Mouse (Mus musculus) neural tube, embryonic 12.5 days (tissue): ENCODE data around the gene Gzmc. TPM values are rescaled to one million over a fixed set of nuclear protein-coding genes. Genes with fewer than 3 reads are reported as not detected.
"Not testable (repeated sequence)": the region's sequence is repeated elsewhere in the genome, so short reads cannot be mapped to it uniquely, and the experiment has no call there.

ENCODE experiments used
- ATAC-seq: fragments of 200-750 bp; cut with Nextera tagmentation; 2 replicates; pipeline ENCODE4 v1.8.0; 2017; ENCODE audit warnings: low read depth, mild to moderate bottlenecking, moderate TSS enrichment, moderate library complexity; ENCODE audit not compliant: low FRiP score
- H3K27ac ChIP-seq: fragments of 300-500 bp; sonication (generic); 2 replicates; pipeline ENCODE4 v1.5.1; 2016
- H3K27me3 ChIP-seq: fragments of 300-500 bp; sonication (generic); replicated peaks from 2 replicates; pipeline ENCODE4 v1.6.1; 2016; ENCODE audit warnings: mild to moderate bottlenecking
- H3K36me3 ChIP-seq: fragments of 300-500 bp; sonication (generic); 2 replicates; pipeline ENCODE4 v1.6.1; 2016; ENCODE audit warnings: mild to moderate bottlenecking
- H3K4me1 ChIP-seq: fragments of 300-500 bp; sonication (generic); 2 replicates; pipeline ENCODE4 v1.6.1; 2016
- H3K4me2 ChIP-seq: fragments of 300-500 bp; sonication (generic); replicated peaks from 2 replicates; pipeline ENCODE4 v1.6.1; 2016; ENCODE audit warnings: mild to moderate bottlenecking
- H3K4me3 ChIP-seq: fragments of 300-500 bp; sonication (generic); 2 replicates; pipeline ENCODE4 v1.5.1; 2016
- H3K9ac ChIP-seq: fragments of 300-500 bp; sonication (generic); 2 replicates; pipeline ENCODE4 v1.6.1; 2016; ENCODE audit warnings: mild to moderate bottlenecking
- H3K9me3 ChIP-seq: fragments of 300-500 bp; sonication (generic); 2 replicates; pipeline ENCODE4 v1.6.1; 2016; ENCODE audit warnings: mild to moderate bottlenecking
- WGBS: fragments of 180-500 bp; shearing (Covaris S2); methylation state at CpG from one replicate; pipeline ENCODE4 v1.1.7; 2016; 5-methylcytosine and 5-hydroxymethylcytosine counted together
- polyA plus RNA-seq: library from polyadenylated mRNA; unstranded; fragments of >200 nt; fragmentation: Nextera tagmentation; extraction: Ambion mirVana; gene quantifications from 2 replicates; pipeline ENCODE4 v1.2.1, GENCODE M21; 2016

The Gzmc gene
- not detected in 2 replicates for polyA plus RNA-seq

DNA sequence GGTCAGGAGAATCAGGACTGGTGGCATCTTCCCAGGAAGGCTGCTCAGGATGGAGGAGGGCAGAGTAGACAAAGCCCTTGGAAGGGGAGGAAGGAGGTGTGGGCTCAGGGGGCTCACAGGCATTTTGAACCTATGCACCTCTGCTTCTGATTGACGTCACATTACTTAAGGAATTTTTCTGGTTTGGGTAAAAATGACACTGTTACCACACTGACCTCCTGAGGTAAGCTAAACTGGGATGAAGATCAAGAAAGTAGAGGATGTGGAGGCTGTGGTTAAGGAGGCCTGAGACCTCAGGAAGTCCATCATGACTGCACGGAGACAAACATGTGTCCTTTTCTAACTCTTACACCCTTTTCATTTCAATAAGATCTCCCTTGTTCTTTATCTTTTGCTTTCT lies at the start of gene Gzmc:
Gene Gzmc (minus strand): TSS at position 101 of the 400 bp plus-strand sequence.
- WGBS, result 81% methylated on average over 2 of the region's 2 CpGs
- no peaks in the 10 kb centered on the region for H3K36me3 ChIP-seq

GRCm38 (mm10) chr14:56283816-56284215 lies 49.4 kb upstream of the Gzmc start:
- H3K9me3 ChIP-seq, result no peaks in the 10 kb centered on the region
- H3K27ac ChIP-seq, result no peak overlapping the region
- H3K4me1 ChIP-seq, result no peaks in the 10 kb centered on the region
- no peaks in the 10 kb centered on the region for H3K36me3 ChIP-seq
- H3K27me3 ChIP-seq, result no peaks in the 10 kb centered on the region
- ATAC-seq, result no peak
- H3K4me2 ChIP-seq, result no peak overlapping the region
- H3K9ac ChIP-seq, result no peak overlapping the region
- H3K4me3 ChIP-seq, result no peak overlapping the region
- WGBS, result 86% methylated on average over 1 of the region's 1 CpGs

More for the DNA sequence above, at the start of gene Gzmc:
- Histone ChIP-seq H3K27me3 (no peaks in the 10 kb centered on the region), H3K4me2 (no peak within 1 kb of the TSS), H3K27ac (no peak within 1 kb of the TSS), H3K4me3 (no peak within 1 kb of the TSS), H3K9me3 (no peaks in the 10 kb centered on the region), H3K4me1 (no peaks in the 10 kb centered on the region), H3K9ac (no peak within 1 kb of the TSS)
- no peak for ATAC-seq

GRCm38 (mm10) chr14:56281090-56281489 lies 46.6 kb upstream of the Gzmc start:
- no peaks in the 10 kb centered on the region for H3K36me3 ChIP-seq
- no peaks in the 10 kb centered on the region for H3K9me3 ChIP-seq
- no peak for ATAC-seq
- no peak overlapping the region for H3K4me2 ChIP-seq
- H3K4me1 ChIP-seq, result no peaks in the 10 kb centered on the region
- no peaks in the 10 kb centered on the region for H3K27me3 ChIP-seq
- WGBS, result 81% methylated on average over 5 of the region's 5 CpGs
- H3K27ac ChIP-seq, result no peak overlapping the region
- H3K9ac ChIP-seq, result no peak overlapping the region
- no peak overlapping the region for H3K4me3 ChIP-seq

DNA sequence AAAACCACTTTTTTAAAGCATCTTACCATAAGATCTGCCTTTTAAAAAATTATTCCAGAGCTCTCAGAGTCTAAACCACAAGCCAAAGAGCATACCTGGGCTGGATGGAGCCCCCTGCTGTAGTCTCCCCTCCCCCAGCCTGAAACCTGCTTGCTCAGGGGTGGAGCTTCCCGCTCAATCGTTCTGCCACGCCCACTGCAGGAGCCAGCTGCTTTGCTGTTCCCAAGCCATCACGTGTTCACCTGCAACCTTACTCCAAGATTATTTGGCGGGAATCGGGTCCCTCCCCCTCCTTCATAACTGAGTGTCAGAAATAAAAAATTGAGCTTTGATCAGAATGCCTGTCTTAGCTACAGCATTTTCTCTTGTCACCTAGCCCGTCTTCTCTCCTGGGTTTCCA lies 44.2 kb upstream of the Gzmc start:
- H3K4me3 ChIP-seq, H3K9me3 ChIP-seq, H3K9ac ChIP-seq, H3K27me3 ChIP-seq, ATAC-seq, H3K27ac ChIP-seq, H3K36me3 ChIP-seq, H3K4me2 ChIP-seq, H3K4me1 ChIP-seq: not testable (repeated sequence)
- WGBS, result 42% methylated on average over 7 of the region's 7 CpGs

- H3K27me3 ChIP-seq, H3K4me1 ChIP-seq, H3K9ac ChIP-seq, H3K4me3 ChIP-seq, H3K36me3 ChIP-seq, H3K9me3 ChIP-seq, H3K27ac ChIP-seq, H3K4me2 ChIP-seq, ATAC-seq: not testable (repeated sequence)
- WGBS, result 86% methylated on average over 7 of the region's 7 CpGs
Observed at GRCm38 (mm10) chr14:56276096-56276495, 41.6 kb upstream of the Gzmc start.

- Histone ChIP-seq H3K27me3 (no peaks in the 10 kb centered on the region), H3K4me1 (no peaks in the 10 kb centered on the region), H3K9me3 (no peaks in the 10 kb centered on the region), H3K9ac (no peak overlapping the region), H3K36me3 (no peaks in the 10 kb centered on the region), H3K27ac (no peak overlapping the region), H3K4me2 (no peak overlapping the region), H3K4me3 (no peak overlapping the region)
- 96% methylated on average over 1 of the region's 1 CpGs for WGBS
- ATAC-seq, result no peak
Observed at GRCm38 (mm10) chr14:56266109-56266508, 31.7 kb upstream of the Gzmc start.

GRCm38 (mm10) chr14:56262153-56262552 lies 27.7 kb upstream of the Gzmc start, which contains the start of gene Gzmb:
Gene Gzmb, minus strand, starts transcription at chr14:56262260.
- Histone ChIP-seq H3K9me3 (no peaks in the 10 kb centered on the region), H3K36me3 (no peaks in the 10 kb centered on the region), H3K4me2 (no peak within 1 kb of the TSS), H3K4me1 (no peaks in the 10 kb centered on the region), H3K27me3 (no peaks in the 10 kb centered on the region), H3K9ac (no peak within 1 kb of the TSS), H3K27ac (no peak within 1 kb of the TSS), H3K4me3 (no peak within 1 kb of the TSS)
- ATAC-seq, result no peak
- 92% methylated on average over 5 of the region's 5 CpGs for WGBS

DNA sequence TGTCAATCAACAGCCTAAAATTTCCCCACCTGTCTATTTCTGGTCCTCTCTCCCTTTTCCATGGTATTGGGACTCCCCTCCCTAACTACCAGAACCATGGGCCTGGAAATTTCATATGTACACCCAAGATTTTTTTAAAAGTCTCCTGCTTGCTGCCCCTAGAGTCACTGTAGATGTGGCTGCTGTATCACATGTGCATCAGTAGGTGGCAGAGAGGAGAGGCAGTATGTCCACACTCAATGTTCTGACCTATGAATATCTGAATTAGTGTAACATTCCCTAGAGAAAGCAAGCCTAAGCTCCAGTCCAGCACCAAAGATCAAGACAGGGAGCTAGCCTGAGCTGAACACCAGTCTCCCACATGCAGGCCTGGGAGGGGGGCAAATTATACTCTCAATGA lies 6.0 kb upstream of the Gzmc start:
- Histone ChIP-seq H3K4me2 (no peak overlapping the region), H3K9ac (no peak overlapping the region), H3K36me3 (no peaks in the 10 kb centered on the region), H3K27ac (no peak overlapping the region), H3K9me3 (no peaks in the 10 kb centered on the region), H3K27me3 (no peaks in the 10 kb centered on the region), H3K4me3 (no peak overlapping the region), H3K4me1 (no peaks in the 10 kb centered on the region)
- no peak for ATAC-seq

GRCm38 (mm10) chr14:56211317-56211716 lies 23.1 kb downstream of the Gzmc start, which contains the start of gene Gzmf:
Gene Gzmf, minus strand, starts transcription at chr14:56211417.
- no peaks in the 10 kb centered on the region for H3K4me1 ChIP-seq
- no peaks in the 10 kb centered on the region for H3K9me3 ChIP-seq
- H3K36me3 ChIP-seq, result no peaks in the 10 kb centered on the region
- ATAC-seq, result no peak
- no peak within 1 kb of the TSS for H3K27ac ChIP-seq
- no peak within 1 kb of the TSS for H3K9ac ChIP-seq
- H3K27me3 ChIP-seq, result no peaks in the 10 kb centered on the region
- 91% methylated on average over 4 of the region's 4 CpGs for WGBS
- no peak within 1 kb of the TSS for H3K4me2 ChIP-seq
- no peak within 1 kb of the TSS for H3K4me3 ChIP-seq

GRCm38 (mm10) chr14:56205613-56206012 lies 28.8 kb downstream of the Gzmc start:
- WGBS, result 88% methylated on average over 1 of the region's 1 CpGs
- no peak for ATAC-seq
- Histone ChIP-seq H3K27me3 (no peaks in the 10 kb centered on the region), H3K9ac (no peak overlapping the region), H3K27ac (no peak overlapping the region), H3K4me2 (no peak overlapping the region), H3K36me3 (no peaks in the 10 kb centered on the region), H3K4me3 (no peak overlapping the region), H3K4me1 (no peaks in the 10 kb centered on the region), H3K9me3 (no peaks in the 10 kb centered on the region)

- not testable (repeated sequence) for H3K4me3 ChIP-seq, H3K36me3 ChIP-seq, H3K27me3 ChIP-seq, H3K27ac ChIP-seq, ATAC-seq, H3K9ac ChIP-seq, H3K4me2 ChIP-seq, H3K9me3 ChIP-seq, H3K4me1 ChIP-seq
- 38% methylated on average over 5 of the region's 5 CpGs for WGBS
Observed at GRCm38 (mm10) chr14:56205021-56205420, 29.4 kb downstream of the Gzmc start.

- no peak overlapping the region for H3K9ac ChIP-seq
- no peak overlapping the region for H3K27ac ChIP-seq
- no peak overlapping the region for H3K4me3 ChIP-seq
- H3K9me3 ChIP-seq, result no peaks in the 10 kb centered on the region
- WGBS, result 22% methylated on average over 2 of the region's 2 CpGs
- H3K4me1 ChIP-seq, result no peaks in the 10 kb centered on the region
- no peak for ATAC-seq
- no peak overlapping the region for H3K4me2 ChIP-seq
- no peaks in the 10 kb centered on the region for H3K27me3 ChIP-seq
- H3K36me3 ChIP-seq, result no peaks in the 10 kb centered on the region
Observed at GRCm38 (mm10) chr14:56203975-56204374, 30.5 kb downstream of the Gzmc start.

DNA sequence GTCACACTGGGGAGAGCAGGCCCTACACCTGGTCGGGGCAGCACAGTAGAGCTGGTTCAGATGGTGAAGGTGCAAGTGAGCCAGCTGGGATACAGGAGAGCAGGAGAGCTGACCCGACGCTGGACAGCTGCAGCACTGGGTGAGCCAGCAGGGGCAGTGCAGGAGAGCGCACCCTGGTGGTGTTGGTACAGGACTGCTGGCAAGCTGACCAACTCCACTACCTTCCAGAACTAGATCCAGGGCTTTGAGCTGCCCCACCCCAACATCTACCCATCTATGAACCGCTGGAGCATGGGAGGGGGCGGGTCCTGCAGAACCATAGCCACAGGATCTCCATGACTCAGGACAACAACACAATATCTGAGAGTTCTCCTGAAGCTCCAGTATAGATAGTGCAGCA lies 47.5 kb downstream of the Gzmc start:
- no peak for ATAC-seq
- no peak overlapping the region for H3K4me2 ChIP-seq

More for the DNA sequence above, 47.5 kb downstream of the Gzmc start:
- H3K4me1 ChIP-seq, result no peaks in the 10 kb centered on the region
- H3K9ac ChIP-seq, result no peak overlapping the region
- WGBS, result 58% methylated on average over 6 of the region's 6 CpGs
- no peaks in the 10 kb centered on the region for H3K9me3 ChIP-seq
- H3K36me3 ChIP-seq, result no peaks in the 10 kb centered on the region
- no peaks in the 10 kb centered on the region for H3K27me3 ChIP-seq
- no peak overlapping the region for H3K27ac ChIP-seq
- H3K4me3 ChIP-seq, result no peak overlapping the region
